Mouse (Mus musculus): ENCODE results near the gene Auts2. TPM values are rescaled to one million over a fixed set of nuclear protein-coding genes. Genes with fewer than 3 reads are reported as not detected.
A peak's percentile ranks its signal among the peaks of the same experiment; 100 is the strongest.

Auts2 gene
- total RNA-seq, 2 experiments from 2014 or later, result 43.4 to 57.3 TPM

DNA sequence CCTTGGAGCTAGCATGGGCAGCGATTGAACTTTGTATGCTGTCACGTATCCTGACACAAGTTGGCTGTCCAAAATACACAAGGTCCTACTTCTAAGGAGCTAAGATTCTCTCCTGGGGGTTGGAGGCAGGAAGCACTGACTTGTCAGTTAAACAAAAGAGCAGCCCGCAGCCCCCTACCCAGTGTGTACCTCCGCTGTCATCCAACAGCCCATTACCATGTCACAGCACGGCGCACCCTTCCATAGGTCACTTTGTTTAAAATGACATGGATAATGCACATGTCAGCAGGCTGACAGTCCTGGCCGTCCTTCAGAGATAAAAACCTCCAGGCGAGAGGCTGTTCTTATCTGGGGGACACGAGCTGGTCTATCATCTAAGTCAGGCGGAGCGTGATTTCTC lies 773.9 kb downstream of the Auts2 start:
- DNase-seq (ENCODE audit: low spot score in 2 of 2), result no peak

DNA sequence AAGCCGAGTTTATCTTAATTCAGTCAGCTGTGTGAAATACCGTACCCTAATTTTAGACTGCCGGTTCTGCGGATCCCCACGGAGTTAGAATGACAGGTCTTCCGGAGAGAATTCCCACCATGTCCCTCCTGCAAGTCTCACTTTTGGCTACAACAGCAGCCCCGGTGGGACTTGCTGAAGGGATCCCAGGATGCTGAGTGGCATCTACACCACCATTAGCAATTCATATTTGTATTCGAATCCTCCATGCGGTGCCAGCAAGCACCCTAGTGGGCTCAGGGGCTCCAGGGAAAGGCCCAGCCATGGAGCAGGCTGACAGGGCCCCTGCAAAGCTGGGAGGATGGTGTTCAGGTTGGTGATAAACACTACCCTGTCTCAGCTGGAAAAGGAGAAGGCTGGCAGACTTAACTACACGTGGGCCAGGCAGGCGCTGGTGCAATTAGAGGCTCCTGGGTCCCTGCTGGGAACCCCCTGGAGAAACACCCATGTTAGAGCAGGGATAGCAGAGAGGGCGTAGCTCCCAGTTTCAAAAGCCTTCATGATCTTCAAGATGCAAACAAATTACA lies 775.4 kb downstream of the Auts2 start:
- no peak for DNase-seq (ENCODE audit: low spot score in 2 of 2)

DNA sequence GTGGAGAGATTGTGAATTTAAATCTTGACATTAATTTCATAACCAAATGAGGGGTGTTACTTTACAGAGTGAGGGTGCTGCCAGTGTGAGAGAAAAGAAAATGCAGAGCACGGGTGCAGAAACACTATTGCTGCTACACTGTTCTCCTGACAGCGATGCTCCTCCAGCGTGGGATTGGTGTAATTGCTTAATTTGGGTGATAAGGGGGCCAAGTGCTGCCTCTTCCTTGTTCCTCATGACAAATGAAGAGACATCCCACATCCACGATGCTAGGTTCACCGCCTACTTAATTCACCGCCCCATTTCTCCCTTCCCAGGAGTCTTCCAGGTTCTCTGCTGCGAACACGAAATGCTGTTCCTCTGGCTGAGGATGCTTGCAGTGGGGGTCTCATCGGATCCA lies 776.0 kb downstream of the Auts2 start:
- no peak for DNase-seq (ENCODE audit: low spot score in 2 of 2)

DNA sequence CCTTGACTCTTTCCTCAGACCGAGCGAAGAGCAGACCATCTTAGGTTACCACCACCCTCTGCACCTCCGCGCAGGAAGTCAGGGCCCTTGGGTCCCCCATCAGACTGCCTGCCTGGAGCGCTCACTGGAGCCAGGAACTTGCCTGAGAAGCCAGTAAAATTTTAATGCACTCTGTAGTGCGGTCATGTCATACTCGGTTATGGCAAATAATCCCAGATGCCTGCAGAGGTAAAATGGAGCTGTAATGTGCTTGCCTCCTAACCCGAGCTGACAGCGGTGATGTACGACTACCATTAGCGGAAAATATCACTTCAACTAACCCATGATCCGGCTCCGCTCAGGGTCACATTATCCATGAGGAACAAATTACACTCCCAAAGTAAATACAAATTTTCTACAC lies 783.7 kb downstream of the Auts2 start:
- no peak for DNase-seq (ENCODE audit: low spot score in 2 of 2)

DNA sequence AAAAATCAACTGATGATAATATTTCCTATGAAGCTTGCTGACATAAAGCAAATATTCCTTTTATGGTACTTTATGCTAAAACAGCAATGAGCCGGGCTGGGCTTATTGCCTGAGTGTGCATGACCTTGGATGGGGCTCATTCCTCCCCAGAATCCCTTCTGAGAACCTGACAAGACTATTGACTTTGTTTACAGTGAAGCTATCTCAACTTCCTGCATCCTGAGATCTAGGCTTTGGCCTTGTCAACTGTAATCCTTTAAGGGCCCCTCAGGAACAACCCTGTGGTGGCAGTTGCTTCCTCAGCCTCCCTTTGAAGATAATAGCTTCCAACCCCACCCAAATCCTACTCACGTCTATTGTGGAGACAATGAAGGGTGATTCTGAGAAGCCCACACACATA lies 792.8 kb downstream of the Auts2 start:
- no peak for DNase-seq (ENCODE audit: low spot score in 2 of 2)

DNA sequence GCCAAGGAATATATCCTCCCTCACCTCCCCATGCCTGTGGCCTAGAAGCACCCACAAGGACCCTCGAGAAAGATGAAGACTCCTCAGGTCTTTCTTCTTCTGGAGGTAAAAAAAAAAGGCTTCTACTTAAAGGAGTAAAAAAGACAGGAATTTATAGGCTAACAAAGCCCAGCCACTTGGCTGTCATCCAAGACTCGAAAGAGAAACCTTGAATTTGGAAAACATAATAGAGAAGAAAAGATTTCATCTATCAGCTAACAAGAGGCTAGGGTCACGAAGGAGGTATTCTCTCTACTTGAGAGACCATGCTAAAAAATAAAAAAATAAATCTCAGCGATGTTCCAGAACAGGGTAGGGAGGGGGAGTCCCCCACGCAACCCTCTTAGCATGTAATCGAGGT lies 793.9 kb downstream of the Auts2 start:
- peak in 1 of 2 experiments; percentile 29 for DNase-seq (ENCODE audit: low spot score in 2 of 2)

DNA sequence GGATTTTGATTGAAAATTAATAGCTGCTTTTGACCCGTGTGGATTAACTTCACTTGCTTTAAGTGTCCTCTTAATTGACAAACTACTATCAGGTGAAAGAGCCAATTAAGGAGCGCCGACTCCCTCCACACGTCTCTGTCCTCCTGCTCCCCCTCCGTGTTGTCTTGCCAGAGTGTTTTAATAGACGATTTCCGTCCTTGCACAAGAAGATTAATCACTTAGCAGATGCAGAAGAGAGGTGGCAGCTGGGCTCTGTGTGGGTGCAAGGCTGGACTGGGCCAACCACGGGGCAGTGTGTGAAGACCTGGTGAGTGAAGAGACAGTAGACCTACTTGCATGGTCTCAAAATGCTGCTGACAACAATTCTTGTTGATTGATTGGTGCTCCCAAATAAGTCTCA lies 800.1 kb downstream of the Auts2 start:
- no peak for DNase-seq (ENCODE audit: low spot score in 2 of 2)

DNA sequence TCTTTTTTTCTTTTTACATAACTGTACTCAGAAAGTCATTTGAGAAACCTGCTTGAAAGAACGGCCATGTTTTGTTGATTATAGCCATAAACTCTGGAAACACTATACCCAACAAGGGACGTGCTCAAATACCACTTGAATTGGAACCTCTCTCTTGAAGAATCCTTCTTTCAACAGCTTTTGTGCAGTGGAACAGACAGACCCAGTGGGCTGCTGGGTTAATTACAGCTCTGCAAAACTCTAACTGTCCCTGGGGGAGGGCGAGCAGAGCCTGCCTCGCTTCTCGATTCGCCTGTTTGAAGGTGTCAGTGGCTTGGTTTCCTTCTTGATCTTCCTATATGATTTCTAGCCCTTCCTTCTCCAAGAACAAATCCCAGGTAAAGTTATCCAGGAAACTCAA lies 805.7 kb downstream of the Auts2 start:
- no peak for DNase-seq (ENCODE audit: low spot score in 2 of 2)

DNA sequence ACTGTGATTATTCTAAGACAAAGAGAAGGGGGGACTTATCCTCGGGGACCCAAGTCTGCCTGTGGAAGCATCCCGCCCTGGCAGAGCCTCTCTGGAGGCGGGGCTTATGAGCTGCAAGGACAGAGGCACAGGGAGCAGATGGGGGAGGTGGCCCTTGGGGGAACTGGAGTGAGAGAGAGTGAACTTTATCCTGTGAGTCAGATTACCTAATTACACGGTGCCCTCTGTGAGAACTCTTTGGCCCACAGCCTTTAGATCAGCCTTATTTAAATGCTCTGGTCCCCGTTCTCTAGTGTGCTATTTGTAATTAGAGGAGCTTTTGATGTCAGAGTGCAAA lies 809.9 kb downstream of the Auts2 start:
- no peak for DNase-seq (ENCODE audit: low spot score in 2 of 2)

DNA sequence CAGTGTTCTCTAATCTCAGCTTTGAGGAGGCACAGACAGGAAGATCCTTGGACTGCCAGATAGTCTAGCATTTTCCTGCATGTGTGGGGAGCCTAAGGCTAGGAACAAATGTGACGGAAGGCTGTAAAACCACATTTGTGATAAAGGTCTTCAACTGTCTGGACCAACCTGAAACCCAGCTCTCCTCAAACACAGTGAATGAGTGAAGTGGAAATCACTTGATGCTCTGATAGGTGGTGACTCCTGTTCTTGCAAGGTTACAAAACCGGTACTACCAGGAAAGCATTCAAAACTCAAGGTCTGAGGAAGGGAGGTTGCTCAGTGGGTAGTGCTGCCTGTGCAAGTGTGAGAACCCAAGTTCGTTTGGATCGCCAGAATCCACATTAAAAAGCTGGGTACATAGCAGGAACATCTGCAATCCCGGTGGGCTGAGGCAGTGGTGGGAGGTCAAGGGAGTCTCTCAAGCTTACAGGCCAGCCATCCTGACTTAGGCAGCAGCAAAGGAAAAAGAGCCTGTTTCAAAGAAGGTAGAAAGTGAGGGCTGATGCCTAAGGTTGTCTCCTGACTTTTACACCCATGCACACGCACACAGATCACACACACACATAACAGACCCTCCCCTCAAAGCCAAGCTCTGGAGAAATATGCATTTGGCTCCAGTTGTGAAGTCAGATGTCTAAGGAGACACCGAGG lies 810.4 kb downstream of the Auts2 start:
- DNase-seq (ENCODE audit: low spot score in 2 of 2), result no peak

DNA sequence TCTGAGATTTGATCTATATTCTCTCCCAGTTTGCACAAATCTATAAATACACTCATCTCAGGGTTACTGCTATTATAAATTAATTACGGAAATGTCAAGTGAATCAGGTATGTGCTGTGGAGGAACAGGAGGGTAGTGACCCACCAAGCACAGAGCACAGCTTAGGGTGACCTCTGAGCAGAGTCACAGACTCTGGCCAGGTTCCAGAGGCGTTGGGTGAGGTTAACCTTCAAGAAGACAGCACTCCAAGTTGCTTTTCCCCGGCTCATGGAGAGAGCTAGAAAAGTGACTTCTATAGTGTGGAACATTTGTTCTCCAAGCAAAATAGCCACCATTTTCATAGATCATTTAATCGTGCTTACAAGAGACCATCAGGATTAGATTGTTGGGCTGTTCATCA lies 813.7 kb downstream of the Auts2 start:
- DNase-seq (ENCODE audit: low spot score in 2 of 2), result no peak

DNA sequence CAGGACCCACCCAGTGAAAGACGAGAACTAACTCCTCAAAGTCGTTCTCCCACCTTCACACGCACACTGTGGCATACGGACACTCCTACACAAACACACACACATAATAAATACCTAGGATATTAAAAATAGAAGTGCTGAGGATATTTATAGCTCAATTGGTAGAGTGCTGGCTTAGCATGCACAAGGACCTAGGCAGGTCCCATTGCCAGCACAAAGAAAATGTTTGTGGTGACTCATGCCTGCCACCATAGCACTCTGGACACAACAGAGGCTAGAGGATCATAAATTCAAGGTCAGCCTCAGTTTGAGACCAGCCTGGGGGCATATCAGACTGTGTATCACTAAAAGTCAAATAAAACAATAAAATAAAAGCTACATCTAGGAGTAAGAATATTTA lies 815.2 kb downstream of the Auts2 start:
- no peak for DNase-seq (ENCODE audit: low spot score in 2 of 2)

DNA sequence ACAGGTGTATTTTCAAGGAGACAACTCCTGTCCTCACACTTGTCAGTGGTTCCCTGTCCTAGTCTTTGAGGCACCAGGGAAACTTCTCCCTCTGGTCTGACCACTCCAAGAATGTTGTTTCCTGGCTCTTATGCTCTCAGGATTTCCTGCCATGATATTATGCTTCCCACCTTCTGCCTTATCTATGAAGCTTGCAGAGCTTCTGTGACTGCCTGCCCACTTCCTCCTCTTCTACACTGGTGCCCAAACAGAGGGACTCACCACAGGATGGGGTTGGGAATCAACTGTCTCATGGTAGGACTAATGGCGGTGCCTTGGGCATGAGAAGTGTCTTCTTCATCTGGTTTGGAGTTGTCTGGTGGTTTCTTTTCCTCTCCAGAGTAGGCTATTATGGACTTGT lies 818.6 kb downstream of the Auts2 start:
- no peak for DNase-seq (ENCODE audit: low spot score in 2 of 2)

DNA sequence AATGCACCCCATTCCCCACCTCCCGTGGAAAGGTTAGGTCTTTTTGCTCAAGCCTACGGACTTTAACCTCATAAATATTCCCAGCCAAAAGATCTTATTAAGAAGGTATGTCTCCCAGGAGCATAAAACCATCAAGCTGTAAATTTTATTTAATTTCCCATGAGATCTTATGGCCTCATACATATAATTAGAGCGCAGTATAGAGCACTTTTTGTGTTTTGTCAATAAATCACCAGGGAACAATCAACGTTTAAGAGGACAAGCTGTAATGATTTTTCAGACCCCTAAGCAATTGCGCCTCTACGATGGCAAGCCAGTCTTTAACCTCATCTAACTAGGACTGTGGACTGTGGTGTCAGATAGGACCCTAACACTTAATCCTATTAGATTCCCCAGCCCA lies 820.4 kb downstream of the Auts2 start:
- DNase-seq (ENCODE audit: low spot score in 2 of 2), result no peak

DNA sequence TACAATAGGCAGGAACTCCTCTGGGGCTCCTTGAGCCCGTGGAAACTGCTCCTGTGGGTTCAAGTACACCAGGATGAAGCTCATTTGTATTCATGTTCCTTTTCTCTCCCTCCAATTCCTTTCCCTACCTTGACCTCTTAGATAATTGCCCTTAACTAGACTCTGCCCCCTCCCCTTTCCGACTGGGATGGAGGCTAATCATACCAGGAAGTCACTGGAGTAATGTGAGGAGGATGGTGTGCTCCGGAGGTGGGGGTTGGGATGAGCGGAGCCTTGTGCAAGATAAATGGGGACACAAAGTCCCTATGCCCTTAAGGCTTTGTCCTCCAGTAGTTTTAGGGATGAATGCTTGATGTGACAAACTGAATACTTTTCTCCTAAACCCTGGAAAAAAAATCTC lies 820.8 kb downstream of the Auts2 start:
- DNase-seq (ENCODE audit: low spot score in 2 of 2), result no peak

DNA sequence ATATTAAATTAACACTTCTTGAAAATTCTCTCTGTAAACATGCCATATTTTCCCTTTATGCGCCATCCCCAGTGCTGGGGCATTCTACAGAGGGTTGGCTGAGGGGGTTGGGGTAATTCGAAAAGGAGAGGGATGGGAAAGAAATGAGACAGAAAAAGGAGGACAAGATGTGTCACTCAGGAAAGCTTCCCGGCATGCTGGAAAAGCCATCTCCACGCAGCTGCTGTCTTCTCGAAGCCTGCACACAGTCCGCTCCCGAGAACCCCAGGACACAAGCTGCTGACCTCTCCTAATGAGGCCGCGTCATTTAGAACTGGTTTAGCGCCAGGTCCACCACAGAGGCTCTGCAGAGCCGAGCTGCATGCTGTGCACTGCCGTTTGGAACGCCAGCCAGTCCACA lies 825.1 kb downstream of the Auts2 start:
- DNase-seq (ENCODE audit: low spot score in 2 of 2), result no peak

DNA sequence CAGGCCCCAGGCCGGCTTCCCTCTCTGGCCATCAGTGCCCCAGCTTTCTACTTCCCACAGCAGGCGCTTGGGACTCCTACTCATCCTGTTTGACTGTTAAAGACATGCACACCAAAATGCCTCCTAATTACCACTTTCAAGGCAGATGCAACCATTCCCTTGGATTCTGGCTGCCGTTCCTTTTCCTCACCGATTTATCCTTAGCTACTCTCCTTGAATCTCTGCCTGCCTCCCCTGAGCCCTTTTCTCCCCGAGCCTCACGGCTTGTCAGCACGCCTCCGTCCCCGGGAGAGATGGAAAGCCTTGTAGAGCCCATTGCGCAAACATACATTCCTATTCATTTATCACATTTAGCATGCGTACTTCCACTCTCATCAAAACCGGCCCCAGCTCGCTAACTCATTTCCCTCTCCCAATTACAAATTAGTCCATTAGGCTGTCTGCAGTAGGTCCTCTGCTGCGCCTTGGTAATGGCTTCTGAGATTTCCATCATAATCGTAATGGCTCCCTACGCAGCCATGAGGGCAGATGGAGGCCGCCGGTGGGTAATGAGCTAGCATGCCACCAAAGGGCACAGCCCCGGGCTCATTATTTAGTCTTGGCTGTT lies 825.7 kb downstream of the Auts2 start:
- DNase-seq (ENCODE audit: low spot score in 2 of 2), result no peak

DNA sequence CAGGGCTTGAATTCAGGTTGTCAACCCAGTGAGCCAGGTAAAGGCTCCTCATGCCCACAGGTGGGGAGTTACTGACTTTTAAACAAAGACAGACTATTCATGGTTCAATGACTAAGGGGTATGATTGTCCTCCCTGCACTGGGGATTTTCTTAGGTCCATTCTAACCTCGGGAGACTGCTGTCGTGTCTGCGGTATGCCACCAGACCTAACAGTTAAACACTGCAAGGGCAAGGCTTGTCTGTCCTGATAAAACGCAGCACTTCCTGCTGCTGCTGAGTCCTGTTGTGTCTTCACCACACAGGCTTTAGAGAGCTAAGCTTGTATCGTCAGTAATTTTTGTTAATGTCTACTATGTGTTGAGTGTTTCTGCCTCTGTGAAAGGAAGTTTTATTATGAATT lies 828.2 kb downstream of the Auts2 start:
- no peak for DNase-seq (ENCODE audit: low spot score in 2 of 2)

DNA sequence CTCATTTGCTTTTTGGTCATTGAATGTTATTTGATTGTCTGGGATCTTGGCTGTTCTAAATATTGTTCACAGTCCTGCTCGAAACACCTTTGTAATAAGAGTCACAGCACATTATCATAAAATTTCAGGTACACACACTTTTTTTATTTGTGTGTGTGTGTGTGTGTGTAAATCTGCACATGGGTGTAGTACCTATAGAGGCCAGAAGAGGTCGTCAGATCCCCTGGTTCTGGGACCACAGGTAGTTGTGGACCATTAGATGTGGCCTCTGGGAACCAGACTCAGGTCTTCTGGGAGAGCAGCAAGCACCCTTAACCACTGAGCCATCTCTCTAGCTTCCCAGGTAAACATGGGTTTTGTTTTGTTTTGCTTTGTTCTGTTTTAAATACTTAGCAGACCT lies 830.7 kb downstream of the Auts2 start:
- no peak for DNase-seq (ENCODE audit: low spot score in 2 of 2)

DNA sequence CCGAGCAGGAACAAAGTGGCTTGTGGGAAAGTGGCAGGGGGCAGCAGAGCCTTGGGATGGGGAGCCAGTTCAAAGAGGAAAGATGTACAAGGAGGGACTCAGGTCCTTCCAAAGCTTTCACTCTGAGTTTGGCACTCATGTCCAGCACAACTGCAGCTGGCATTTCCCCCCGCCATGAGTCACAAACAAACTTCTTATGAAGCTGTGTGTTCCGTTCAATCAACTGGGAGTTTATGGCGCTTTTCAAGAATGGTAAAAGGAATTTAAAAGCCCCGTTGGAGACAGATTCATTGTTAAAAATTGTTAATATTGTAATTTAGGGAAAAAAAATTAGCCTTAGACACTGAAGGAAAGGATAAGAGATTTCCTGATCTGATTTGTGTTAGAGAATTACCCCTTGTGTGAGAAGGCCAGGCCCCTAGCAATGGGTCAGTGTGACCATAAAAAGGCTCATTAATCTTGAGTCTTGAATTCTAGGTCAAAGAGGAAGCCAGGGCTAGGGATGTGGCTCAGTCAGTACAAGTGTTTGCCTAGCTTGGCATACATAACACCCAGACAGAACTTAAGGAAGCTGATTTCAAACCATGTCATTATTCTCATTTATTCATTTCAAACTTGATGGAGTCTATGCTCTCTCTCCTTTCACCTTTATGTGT lies 831.5 kb downstream of the Auts2 start:
- no peak for DNase-seq (ENCODE audit: low spot score in 2 of 2)

DNA sequence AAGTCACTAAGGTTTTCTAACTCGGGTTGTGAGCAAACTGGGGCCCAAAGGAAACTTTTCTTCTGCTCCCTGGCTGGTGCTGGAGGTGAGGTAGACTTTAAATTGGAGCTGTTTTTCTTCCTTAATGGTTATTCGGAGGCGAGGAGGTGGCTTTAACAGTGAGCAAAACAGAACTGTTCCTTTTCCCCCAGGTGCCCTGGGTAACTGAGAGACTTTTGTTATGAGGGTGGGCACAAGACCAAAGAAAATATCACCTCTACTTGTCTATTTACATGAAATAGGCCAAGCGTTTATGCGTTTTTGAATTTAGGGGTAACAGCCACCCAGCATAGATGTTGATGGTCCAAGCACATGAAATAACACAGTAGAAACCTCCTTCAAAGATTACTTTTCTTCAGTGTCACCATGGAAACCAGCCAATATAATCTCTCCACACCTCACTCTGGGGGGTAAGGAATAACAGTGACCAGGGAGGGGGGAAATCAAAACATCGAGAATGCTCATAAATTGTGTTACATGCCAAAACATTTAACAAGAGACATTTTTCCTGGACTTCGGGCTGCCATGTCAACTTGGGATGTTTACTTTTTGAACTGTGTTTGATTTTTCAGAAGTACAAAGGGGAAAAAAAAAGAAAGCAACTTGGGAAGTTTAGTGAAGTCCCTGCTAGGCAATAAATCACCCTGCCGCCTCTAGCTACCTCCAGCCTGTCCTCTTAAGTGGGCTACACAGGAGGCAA lies 832.2 kb downstream of the Auts2 start:
- DNase-seq (ENCODE audit: low spot score in 2 of 2), result no peak

DNA sequence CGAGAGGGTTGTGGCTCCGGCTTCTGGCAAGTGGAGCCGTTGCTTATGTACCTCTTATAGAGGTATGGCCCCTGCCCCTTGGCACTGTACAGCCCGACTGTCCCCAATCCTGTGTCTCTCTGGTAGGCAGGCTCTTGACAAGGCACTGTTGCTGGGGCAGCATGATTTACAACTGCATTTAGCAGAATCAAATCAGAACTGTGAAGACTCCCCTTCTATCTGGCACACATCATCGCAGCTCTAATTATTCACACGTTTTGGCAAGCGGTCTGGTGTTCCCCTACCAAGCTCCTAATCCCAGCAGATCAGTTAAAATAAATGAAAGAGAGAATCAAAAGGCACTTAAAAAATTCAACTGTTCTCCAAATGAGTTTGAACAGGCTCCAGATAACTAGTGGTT lies 835.7 kb downstream of the Auts2 start:
- DNase-seq (ENCODE audit: low spot score in 2 of 2), result no peak
